Mouse (Mus musculus): ENCODE data around the gene Faf2. TPM values are rescaled to one million over a fixed set of nuclear protein-coding genes. Genes with fewer than 3 reads are reported as not detected.

Faf2 gene
- total RNA-seq, 2 experiments from 2014 or later = 51.6 to 61.1 TPM

DNA sequence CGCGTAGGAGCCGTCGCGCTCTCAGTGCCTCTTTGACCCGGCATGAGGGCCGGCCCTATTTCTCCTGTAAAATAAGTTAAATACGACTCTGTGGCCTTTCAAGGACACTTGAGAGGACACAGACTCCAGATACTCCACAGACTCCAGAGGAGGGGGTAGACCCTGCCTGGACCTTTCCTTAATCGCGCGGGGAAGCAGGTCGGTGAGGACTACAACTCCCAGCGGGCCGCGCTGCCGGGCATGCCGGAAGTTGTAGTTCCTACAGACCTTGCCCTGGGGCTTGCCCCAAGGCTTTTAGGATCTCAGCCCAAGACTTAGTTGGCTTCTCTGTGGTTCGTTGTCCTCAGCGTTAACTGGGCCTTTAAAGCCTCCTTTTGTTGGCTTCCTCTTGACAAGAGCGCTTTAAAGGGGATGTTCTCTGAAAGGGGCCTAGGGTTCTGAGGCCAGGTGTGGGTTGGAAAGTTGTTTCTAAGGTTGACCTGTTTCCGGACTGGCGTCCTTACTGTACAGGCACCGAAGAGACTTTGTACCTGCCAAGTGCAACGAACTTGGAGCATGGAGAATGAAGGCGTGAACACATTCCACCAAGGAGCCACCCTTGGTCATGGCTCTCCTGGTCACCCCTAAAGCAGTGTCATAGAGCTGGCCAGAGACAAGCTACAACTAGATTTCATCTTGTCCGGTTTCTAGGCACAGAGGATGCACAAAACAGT is 72.9 kb downstream of the Faf2 start:
- intact Hi-C loops (cut with DNase I) = no loop called here
- DNase-seq (ENCODE audit: low spot score in 2 of 2) = no peak

DNA sequence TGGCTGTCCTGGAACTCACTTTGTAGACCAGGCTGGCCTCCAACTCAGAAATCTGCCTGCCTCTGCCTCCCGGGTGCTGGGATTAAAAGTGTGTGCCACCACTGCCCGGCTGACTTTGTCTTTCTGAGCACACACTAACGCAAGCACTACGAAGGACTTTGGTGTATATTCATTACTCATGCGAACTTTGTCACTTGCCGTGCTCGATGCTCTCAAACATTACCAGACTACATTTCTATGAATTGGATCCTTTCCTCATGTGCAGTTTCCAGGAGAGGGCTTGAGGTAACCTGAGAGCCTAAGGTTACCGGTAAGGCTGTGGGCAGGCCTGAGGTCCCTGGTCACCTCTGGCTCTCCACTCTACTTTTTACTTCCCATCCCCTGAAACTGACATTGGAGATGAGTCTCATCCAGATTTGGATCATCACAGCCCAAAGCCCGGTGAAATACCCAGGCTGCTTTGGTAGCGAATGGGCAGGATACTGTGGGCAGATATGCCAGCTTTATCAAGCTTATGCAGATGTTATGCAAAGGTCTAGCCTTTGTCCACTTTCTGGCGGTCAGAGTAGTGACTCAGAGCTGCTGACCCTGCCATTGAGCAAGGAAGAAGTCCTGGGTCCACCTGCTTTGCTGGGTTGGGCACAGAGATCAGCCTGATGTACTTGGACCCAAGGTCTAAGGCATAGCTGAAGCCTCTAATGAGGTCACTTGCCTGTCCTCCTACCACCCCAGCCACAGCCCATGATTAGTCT is 74.1 kb downstream of the Faf2 start:
- no peak for DNase-seq (ENCODE audit: low spot score in 2 of 2)
- intact Hi-C loops (cut with DNase I) = no loop called here

GRCm38 (mm10) chr13:54701243-54701642 is 79.7 kb downstream of the Faf2 start, which contains the start of gene Cdhr2:
Cdhr2 (plus strand) TSS chr13:54701461.
- intact Hi-C loops (cut with DNase I) = no loop called here
- DNase-seq (ENCODE audit: low spot score in 2 of 2) = no peak

- no peak for DNase-seq (ENCODE audit: low spot score in 2 of 2)
- intact Hi-C loops (cut with DNase I) = no loop called here
These were observed 80.9 kb downstream of the Faf2 start for GRCm38 (mm10) chr13:54702507-54702906.

- no peak for DNase-seq (ENCODE audit: low spot score in 2 of 2)
- intact Hi-C loops (cut with DNase I) = no loop called here
These were observed 83.3 kb downstream of the Faf2 start for GRCm38 (mm10) chr13:54704890-54705289.

- DNase-seq (ENCODE audit: low spot score in 2 of 2) = no peak
- intact Hi-C loops (cut with DNase I) = no loop called here
These were observed 89.3 kb downstream of the Faf2 start for GRCm38 (mm10) chr13:54710866-54711265.

Small RNAs within 50 kb of the gene (microRNA-seq; reads per million reads assigned to microRNA genes)
- gene Gm24195 = 0 reads per million in 2 experiments

Other genes with a start within 250 kb of the Faf2 start
- 10 to 100 TPM; 33.4 to 35.6 TPM for gene Thoc3, start 152.9 kb upstream of the Faf2 start, total RNA-seq (2021)
- 10 to 100 TPM; 13.5 to 14.4 TPM for gene Simc1, start 118.0 kb upstream of the Faf2 start, total RNA-seq (2021)
- gene 4833439L19Rik, start 56.3 kb upstream of the Faf2 start, total RNA-seq (2021) = 100 to 1,000 TPM; 137 to 143 TPM
- 10 to 100 TPM; 22.0 to 24.0 TPM for gene Arl10, start 46.8 kb upstream of the Faf2 start, total RNA-seq (2021)
- gene Nop16, start 31.7 kb upstream of the Faf2 start, total RNA-seq (2021) = 10 to 100 TPM; 19.7 to 26.9 TPM
- 100 to 1,000 TPM; 151 TPM for gene Higd2a, start 31.6 kb upstream of the Faf2 start, total RNA-seq (2021)
- gene Cltb, start 10.4 kb upstream of the Faf2 start, total RNA-seq (2021) = 100 to 1,000 TPM; 308 to 312 TPM
- 100 to 1,000 TPM; 166 to 176 TPM for gene Rnf44, start 72.1 kb downstream of the Faf2 start, total RNA-seq (2021)
- under 1 TPM; 0.14 to 0.23 TPM for gene Cdhr2, start 79.7 kb downstream of the Faf2 start, total RNA-seq (2021)
- 100 to 1,000 TPM; 120 to 145 TPM for gene Gprin1, start 128.1 kb downstream of the Faf2 start, total RNA-seq (2021)
- 100 to 1,000 TPM; 785 to 906 TPM for gene Sncb, start 144.8 kb downstream of the Faf2 start, total RNA-seq (2021)
- not detected for gene Eif4e1b, start 162.2 kb downstream of the Faf2 start, total RNA-seq (2021)
- gene Tspan17, start 167.6 kb downstream of the Faf2 start, total RNA-seq (2021) = 10 to 100 TPM; 69.3 to 79.1 TPM

Data from left cerebral cortex, postnatal 25 days (tissue).